Mouse (Mus musculus) heart, adult 2 months (tissue): ENCODE measurements at regions not wholly inside any gene's neighbourhood (a gene's known extent, or its start where the extent isn't known, plus 50 kb on each side); places are given as distances from the start of the nearest gene placed in this dataset.

Source experiments
- DNase-seq, 2 experiments: peaks; one replicate each; pipeline ENCODE4 v3.0.0; 2021
- H3K27ac ChIP-seq: fragments of 200-600 bp; 2 replicates; pipeline ENCODE4 v1.8.1; 2022
- H3K27me3 ChIP-seq: fragments of 200-500 bp; 2 replicates; pipeline ENCODE4 v1.6.1; 2012; ENCODE audit warnings: mild to moderate bottlenecking, low read length, inconsistent platforms, mixed read lengths; ENCODE audit not compliant: control insufficient read depth, insufficient read depth
- H3K36me3 ChIP-seq: fragments of 200-500 bp; 2 replicates; pipeline ENCODE4 v1.6.1; 2012; ENCODE audit warnings: low read length, inconsistent platforms; ENCODE audit not compliant: control insufficient read depth, insufficient read depth
- H3K4me1 ChIP-seq: fragments of 200-500 bp; 2 replicates; pipeline ENCODE4 v1.6.1; 2011; ENCODE audit warnings: low read length; ENCODE audit not compliant: control insufficient read depth, insufficient read depth
- H3K4me3 ChIP-seq: fragments of 200-600 bp; 2 replicates; pipeline ENCODE4 v1.8.1; 2022
- H3K79me2 ChIP-seq: fragments of 200-500 bp; replicated peaks from 2 replicates; pipeline ENCODE4 v1.6.1; 2012; ENCODE audit warnings: mild to moderate bottlenecking, inconsistent platforms, low read length, moderate library complexity, mixed read lengths; ENCODE audit not compliant: control insufficient read depth, insufficient read depth
- H3K9ac ChIP-seq: fragments of 200-500 bp; 2 replicates; pipeline ENCODE4 v1.6.1; 2012; ENCODE audit warnings: low read depth, mild to moderate bottlenecking, control low read depth, inconsistent platforms, low read length, mixed read lengths
- CTCF ChIP-seq: fragments of 200-600 bp; IDR thresholded peaks from 2 replicates; pipeline ENCODE4 v1.8.1; 2022; ENCODE audit warnings: antibody characterized with exemption, mild to moderate bottlenecking, moderate library complexity
- EP300 ChIP-seq: fragments of 200-500 bp; IDR thresholded peaks from 2 replicates; pipeline ENCODE4 v1.6.1; 2011; ENCODE audit warnings: low read depth, low read length, control low read depth; ENCODE audit not compliant: insufficient read depth
- POLR2A ChIP-seq: fragments of 200-500 bp; IDR thresholded peaks from 2 replicates; pipeline ENCODE4 v1.6.1; 2011; ENCODE audit warnings: mild to moderate bottlenecking, low read depth, low read length, control low read depth; ENCODE audit not compliant: insufficient read depth
- WGBS: fragments of 180-500 bp; shearing (Covaris S2); methylation state at CpG from one replicate; pipeline ENCODE4 v1.1.7; 2018; 5-methylcytosine and 5-hydroxymethylcytosine counted together
- intact Hi-C: fragments of 180-260 bp; cut with DNase I; formaldehyde crosslinking; loops from one replicate; pipeline ENCODE4 v1.15.1; 2025

DNA sequence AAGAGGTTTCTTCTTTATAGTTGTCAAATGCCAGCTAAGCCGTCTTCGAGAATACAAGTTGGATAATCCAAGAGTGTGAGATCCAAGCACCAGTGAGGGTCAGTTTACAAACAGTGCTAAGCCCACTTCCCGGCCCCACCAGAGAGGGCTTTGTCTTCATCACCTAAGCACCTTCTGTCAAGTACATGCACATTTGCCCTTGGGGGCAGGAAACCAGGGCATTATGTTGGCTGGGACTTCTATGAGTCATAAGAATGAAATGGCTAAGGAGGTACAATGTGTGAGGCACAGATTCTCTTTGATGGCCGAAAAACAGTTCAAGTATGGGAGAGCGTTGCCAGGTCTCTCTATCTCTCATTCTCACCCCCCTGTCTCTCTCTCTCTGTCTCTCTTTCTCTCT is 387.1 kb downstream of the Nedd1 start:
- WGBS, result 68% methylated on average over 5 of the region's 5 CpGs
- Histone ChIP-seq H3K27me3 (no peaks in the 10 kb centered on the region), H3K9ac (no peak overlapping the region), H3K4me3 (no peak overlapping the region), H3K4me1 (no peaks in the 10 kb centered on the region), H3K27ac (no peak overlapping the region), H3K79me2 (no peaks in the 10 kb centered on the region), H3K36me3 (no peaks in the 10 kb centered on the region)
- intact Hi-C loops, result no loop called here
- TF ChIP-seq POLR2A, result no peak
- no peak for TF ChIP-seq CTCF
- TF ChIP-seq EP300, result no peak
- DNase-seq, result no peak

DNA sequence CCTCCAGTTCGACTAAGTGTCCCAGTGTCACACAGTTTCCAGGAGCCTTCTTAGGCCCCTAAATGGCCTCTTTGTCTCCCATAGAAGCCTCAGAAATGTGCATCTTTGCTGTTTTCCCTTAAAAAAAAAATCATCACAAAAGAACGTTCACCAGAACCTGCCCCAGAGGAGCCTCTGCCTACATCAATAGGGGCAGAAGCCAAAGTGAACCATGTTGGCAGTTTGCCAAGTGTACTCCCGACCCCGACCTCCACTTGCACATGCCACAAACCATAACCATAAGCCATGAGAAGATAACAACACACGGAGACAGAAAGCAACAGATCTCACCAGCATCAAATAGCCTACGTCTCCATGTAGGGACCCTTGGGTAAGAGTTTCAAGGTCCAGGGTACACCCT is 388.4 kb downstream of the Nedd1 start:
- WGBS, result 34% methylated on average over 6 of the region's 6 CpGs
- intact Hi-C loops, result no loop called here
- H3K9ac ChIP-seq, result no peak overlapping the region
- no peak for TF ChIP-seq CTCF
- no peak for TF ChIP-seq EP300
- TF ChIP-seq POLR2A, result no peak
- no peaks in the 10 kb centered on the region for H3K4me1 ChIP-seq
- no peaks in the 10 kb centered on the region for H3K27me3 ChIP-seq
- H3K27ac ChIP-seq, result no peak overlapping the region
- H3K79me2 ChIP-seq, result no peaks in the 10 kb centered on the region
- H3K36me3 ChIP-seq, result no peaks in the 10 kb centered on the region
- no peak overlapping the region for H3K4me3 ChIP-seq
- no peak for DNase-seq

DNA sequence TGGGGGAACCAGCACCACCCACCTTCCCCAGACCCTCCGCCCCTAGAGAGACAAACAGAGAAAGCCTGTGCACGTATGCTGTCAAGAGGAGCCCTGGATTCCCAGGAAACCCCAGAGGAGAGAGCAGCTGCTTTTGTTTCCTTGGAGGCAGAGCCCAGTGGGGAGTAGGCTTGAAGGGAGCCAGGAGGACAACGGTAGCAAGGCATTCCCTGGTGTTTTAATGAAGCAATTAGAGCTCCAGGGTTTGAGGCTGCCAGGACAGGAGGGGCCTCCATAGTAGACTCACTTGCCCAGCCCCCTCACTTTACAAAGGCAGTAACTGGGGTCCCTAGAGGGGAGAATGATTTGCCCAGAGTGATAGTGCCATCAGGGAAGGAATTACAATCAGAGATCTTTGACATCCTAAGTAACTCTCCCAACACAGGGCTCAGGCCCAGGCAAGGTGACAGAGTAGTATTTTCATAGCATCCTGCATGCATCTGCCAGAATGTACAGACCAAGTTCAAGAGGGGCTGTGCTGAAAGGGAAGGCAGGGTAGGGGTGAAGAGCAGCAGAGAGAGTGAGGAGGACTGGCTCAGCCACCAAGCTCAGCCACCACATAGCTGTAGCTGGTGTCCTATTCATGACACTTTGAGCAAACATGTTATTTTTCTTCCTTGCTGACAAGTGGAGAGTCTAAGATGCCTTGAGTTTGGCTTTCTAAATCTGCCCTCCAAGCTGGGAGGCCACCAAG is 389.0 kb downstream of the Nedd1 start:
- no peak for DNase-seq
- Histone ChIP-seq H3K4me3 (no peak overlapping the region), H3K36me3 (no peaks in the 10 kb centered on the region), H3K79me2 (no peaks in the 10 kb centered on the region), H3K27me3 (no peaks in the 10 kb centered on the region), H3K4me1 (no peaks in the 10 kb centered on the region), H3K9ac (no peak overlapping the region), H3K27ac (no peak overlapping the region)
- WGBS, result 39% methylated on average over 3 of the region's 3 CpGs
- no peak for TF ChIP-seq POLR2A
- TF ChIP-seq CTCF, result no peak
- TF ChIP-seq EP300, result no peak
- intact Hi-C loops, result no loop called here

DNA sequence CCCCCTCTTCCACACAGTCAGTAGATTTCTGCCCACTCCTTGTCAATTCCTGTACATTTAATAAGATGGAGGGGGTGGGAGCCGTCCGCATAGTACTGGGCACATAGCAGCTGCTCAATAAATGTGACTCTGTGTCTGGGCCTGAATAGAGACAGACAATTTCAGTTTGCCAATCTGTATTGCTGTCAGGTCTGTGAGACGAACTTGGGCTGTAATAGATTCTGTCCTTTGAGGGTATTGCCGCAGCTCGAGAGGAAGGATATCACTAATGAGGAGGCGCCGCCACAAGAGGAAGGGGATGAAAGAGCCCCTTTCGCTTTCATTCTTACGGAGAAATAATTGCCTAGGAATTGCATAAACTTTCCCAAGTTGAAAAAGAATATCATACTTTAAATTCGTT is 392.1 kb downstream of the Nedd1 start:
- Histone ChIP-seq H3K4me1 (no peaks in the 10 kb centered on the region), H3K27ac (no peak overlapping the region), H3K79me2 (no peaks in the 10 kb centered on the region), H3K27me3 (no peaks in the 10 kb centered on the region), H3K9ac (no peak overlapping the region), H3K4me3 (no peak overlapping the region), H3K36me3 (no peaks in the 10 kb centered on the region)
- 74% methylated on average over 10 of the region's 10 CpGs for WGBS
- intact Hi-C loops, result no loop called here
- TF ChIP-seq CTCF (no peak), EP300 (no peak)
- no peak for DNase-seq

DNA sequence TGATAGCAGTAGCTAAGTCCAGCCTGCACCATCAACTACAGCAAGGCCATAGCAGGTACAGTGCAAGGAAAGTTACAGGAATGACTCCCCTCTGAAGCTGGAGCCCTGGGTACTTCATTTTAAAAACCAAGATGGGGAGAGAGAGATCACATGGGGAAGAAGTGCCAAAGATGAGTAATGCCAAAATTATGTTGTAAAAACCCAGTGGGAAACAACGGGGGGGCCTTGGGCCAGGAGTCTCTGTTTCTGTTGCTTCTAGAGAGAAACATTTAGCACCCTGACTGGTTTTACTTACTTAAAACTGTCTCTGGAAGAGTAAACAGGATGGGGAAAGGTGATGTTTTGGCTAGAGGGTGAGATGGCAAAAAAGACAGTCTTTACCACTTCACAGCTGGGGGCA is 392.6 kb downstream of the Nedd1 start:
- H3K79me2 ChIP-seq, result no peaks in the 10 kb centered on the region
- no peak overlapping the region for H3K9ac ChIP-seq
- no peak for DNase-seq
- H3K36me3 ChIP-seq, result no peaks in the 10 kb centered on the region
- no peak overlapping the region for H3K27ac ChIP-seq
- no peaks in the 10 kb centered on the region for H3K4me1 ChIP-seq
- 49% methylated on average over 1 of the region's 1 CpGs for WGBS
- no peaks in the 10 kb centered on the region for H3K27me3 ChIP-seq
- no peak overlapping the region for H3K4me3 ChIP-seq
- TF ChIP-seq CTCF (no peak), EP300 (no peak), POLR2A (no peak)
- intact Hi-C loops, result no loop called here

DNA sequence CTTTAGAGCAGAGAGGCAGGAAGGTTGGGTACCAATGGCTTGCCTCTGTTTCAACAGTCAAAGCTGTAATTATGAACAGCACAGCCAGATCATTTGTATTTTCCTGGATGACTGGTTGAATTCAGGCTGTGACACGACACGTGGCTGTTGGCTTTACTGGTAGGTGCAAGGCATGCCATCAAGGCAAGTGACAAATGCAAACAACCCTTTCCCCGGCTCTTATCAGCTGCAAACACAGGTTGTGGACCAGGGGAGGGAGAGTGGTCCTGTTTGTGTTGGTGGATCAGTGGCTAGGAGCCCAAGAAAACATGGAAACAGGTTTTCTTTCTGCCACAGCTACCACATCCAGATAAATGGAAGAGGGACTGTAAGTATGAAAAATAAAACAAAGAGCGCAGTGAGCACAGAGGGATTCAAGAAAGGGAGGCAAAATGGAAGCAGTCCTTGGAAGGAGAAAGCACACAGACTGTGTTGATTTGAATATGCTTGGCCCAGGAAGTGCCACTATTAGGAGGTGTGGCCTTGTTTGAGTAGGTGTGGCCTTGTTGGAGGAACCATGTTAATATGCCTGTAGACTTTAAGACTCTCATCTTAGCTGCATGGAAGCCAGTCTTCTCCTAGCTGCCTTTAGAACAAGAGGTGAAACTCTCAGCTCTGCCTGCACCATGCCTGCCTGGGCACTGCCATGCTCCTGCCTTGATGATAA is 396.8 kb downstream of the Nedd1 start:
- H3K27me3 ChIP-seq, result no peaks in the 10 kb centered on the region
- no peak overlapping the region for H3K4me3 ChIP-seq
- H3K36me3 ChIP-seq, result no peaks in the 10 kb centered on the region
- no peak for DNase-seq
- H3K9ac ChIP-seq, result no peak overlapping the region
- H3K4me1 ChIP-seq, result no peaks in the 10 kb centered on the region
- WGBS, result 48% methylated on average over 4 of the region's 4 CpGs
- intact Hi-C loops, result no loop called here
- TF ChIP-seq EP300 (no peak), CTCF (no peak), POLR2A (no peak)
- H3K27ac ChIP-seq, result no peak overlapping the region
- H3K79me2 ChIP-seq, result no peaks in the 10 kb centered on the region
